Comparison of ENCODE assay signal across 8 mouse cellular contexts in the genomic region with DNA sequence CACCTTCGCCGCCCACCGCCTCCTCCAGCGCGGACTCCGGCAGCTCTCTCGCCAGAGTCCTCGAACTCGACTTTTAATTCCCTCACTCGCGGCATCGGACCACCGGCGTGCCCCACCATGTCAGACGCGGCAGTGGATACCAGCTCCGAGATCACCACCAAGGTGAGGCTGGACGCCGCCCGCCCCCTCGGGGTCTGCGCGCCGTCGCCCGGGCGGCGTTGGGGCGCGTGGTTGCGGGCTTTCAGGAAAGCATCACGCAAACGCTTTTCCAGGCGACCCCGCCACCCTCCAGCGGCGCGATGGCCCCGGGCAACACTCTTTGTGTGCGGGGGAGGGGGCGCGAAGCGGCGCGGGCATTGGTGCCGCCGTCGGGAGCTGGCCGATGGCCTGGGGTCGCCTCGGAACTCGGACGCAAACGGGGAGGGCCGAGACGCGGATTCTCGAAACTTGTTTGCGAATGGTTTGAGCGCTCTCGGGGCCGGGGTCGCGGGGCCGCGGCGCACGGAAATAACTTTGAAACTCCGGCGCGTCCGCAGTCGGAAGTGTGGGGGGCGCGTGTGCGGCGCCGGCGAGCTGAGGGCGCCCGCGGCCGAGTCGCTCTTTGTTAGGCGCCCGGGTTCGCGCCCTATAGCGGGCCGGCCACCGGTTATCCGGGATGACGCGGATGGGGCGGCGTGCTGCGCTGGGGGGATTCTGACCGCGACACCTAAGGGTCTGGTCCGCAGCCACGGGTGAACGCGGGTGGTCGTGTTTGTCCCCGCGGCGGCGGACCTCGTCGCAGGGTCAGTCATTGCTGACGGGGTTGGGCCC. TPM values are rescaled to one million over a fixed set of nuclear protein-coding genes. Genes with fewer than 3 reads are reported as not detected.
DNase-seq lines count a peak whose midpoint lies in the region; ATAC-seq and TF ChIP-seq lines count a peak whose summit lies in the region.

No protein-coding gene starts in this region.

- H3K9me3 ChIP-seq in heart, postnatal 0 days (replicated peaks; ENCODE audit: control insufficient read depth, low read length): no peaks in the 10 kb centered on the region
- H3K9me3 ChIP-seq in stomach, embryonic 16.5 days (replicated peaks; ENCODE audit: control insufficient read depth, low read length): no peaks in the 10 kb centered on the region

- no peak for TF ChIP-seq CTCF in heart, postnatal 0 days (IDR thresholded peaks at IDR 0.05; ENCODE audit: low read depth)

- no peaks in the 10 kb centered on the region for H3K27me3 ChIP-seq in heart, postnatal 0 days (ENCODE audit: control insufficient read depth, insufficient read depth, low read length)
- no peaks in the 10 kb centered on the region for H3K27me3 ChIP-seq in stomach, embryonic 16.5 days (ENCODE audit: control insufficient read depth, insufficient read depth, low read length)

- no peak for ATAC-seq in heart, postnatal 0 days (ENCODE audit: insufficient read depth, low read depth)
- no peak for ATAC-seq in stomach, embryonic 16.5 days (ENCODE audit: insufficient read depth, low FRiP score)

- H3K4me3 ChIP-seq in heart, postnatal 0 days (ENCODE audit: low read depth, low read length): peak overlapping the region; percentile 90
- H3K4me3 ChIP-seq in stomach, embryonic 16.5 days (replicated peaks; ENCODE audit: low read length): peak overlapping the region; percentile 93

- H3K27ac ChIP-seq in heart, postnatal 0 days (ENCODE audit: low read depth): peak overlapping the region; percentile 98
- H3K27ac ChIP-seq in stomach, embryonic 16.5 days (ENCODE audit: low read length): peak overlapping the region; percentile 95

- 0 out of 2 replicates have a peak, but pooled peaks have one; percentile 11 for TF ChIP-seq EP300 in heart, postnatal 0 days (IDR thresholded peaks at IDR 0.05; ENCODE audit: low read depth)

- peak overlapping the region; percentile 86 for H3K4me2 ChIP-seq in heart, postnatal 0 days (ENCODE audit: low read depth, low read length)
- peak overlapping the region; percentile 97 for H3K4me2 ChIP-seq in stomach, embryonic 16.5 days (ENCODE audit: low read depth, low read length)

- peak overlapping the region; percentile 99 for H3K9ac ChIP-seq in heart, postnatal 0 days (replicated peaks; ENCODE audit: low read depth, low read length)
- H3K9ac ChIP-seq in stomach, embryonic 16.5 days (ENCODE audit: low read length): peak overlapping the region; percentile 100

- H3K4me1 ChIP-seq in heart, postnatal 0 days (ENCODE audit: control insufficient read depth, insufficient read depth): peaks cover 14% of the 10 kb centered on the region
- peaks cover 40% of the 10 kb centered on the region for H3K4me1 ChIP-seq in stomach, embryonic 16.5 days (ENCODE audit: control insufficient read depth, insufficient read depth, low read length)

- under 1% methylated on average over 111 of the region's 111 CpGs for WGBS in heart, postnatal 0 days
- WGBS in stomach, embryonic 16.5 days: under 1% methylated on average over 106 of the region's 111 CpGs

- peak; percentile 47 for DNase-seq in right cerebral cortex, adult 18-20 months
- DNase-seq in right cerebral cortex, postnatal 36 days (ENCODE audit: low spot score in 2 of 2): no peak
- peak; percentile 59 for DNase-seq in embryo, embryonic 9.5 days (ENCODE audit: extremely low spot score)
- DNase-seq in heart, postnatal 0 days (ENCODE audit: low spot score): no peak
- peak; percentile 65 to 72 for DNase-seq in kidney, postnatal 4 days
- DNase-seq in mesoderm, embryonic 11.5 days (ENCODE audit: low read depth, low spot score): peak; percentile 37
- no peak for DNase-seq in frontal cortex, postnatal 36 days (ENCODE audit: low spot score in 2 of 2)

- peaks cover 22% of the 10 kb centered on the region for H3K36me3 ChIP-seq in heart, postnatal 0 days (replicated peaks; ENCODE audit: control insufficient read depth, insufficient read depth, low read length)
- no peaks in the 10 kb centered on the region for H3K36me3 ChIP-seq in stomach, embryonic 16.5 days (ENCODE audit: control insufficient read depth, insufficient read depth, low read length)

RNA-seq across cellular contexts. Expression of gene Ptma, which starts 0.5 kb away (rescaled TPM):
- total RNA-seq in heart, postnatal 0 days (2014; rRNA removed; ENCODE audit: low replicate concordance): 379 and 399 TPM in 2 replicates
- 597 and 614 TPM in 2 replicates for polyA plus RNA-seq in heart, postnatal 0 days (2015; fragmentation: Nextera tagmentation; extraction: Ambion mirVana)
- 1,914 and 2,170 TPM in 2 replicates for polyA plus RNA-seq in stomach, embryonic 16.5 days (2015; fragmentation: Nextera tagmentation; extraction: Ambion mirVana)

RNA-seq across cellular contexts. Expression of gene Pde6d, which starts 55.4 kb away (rescaled TPM):
- total RNA-seq in heart, postnatal 0 days (2014; rRNA removed; ENCODE audit: low replicate concordance): 19.8 and 25.0 TPM in 2 replicates
- 50.5 and 57.4 TPM in 2 replicates for polyA plus RNA-seq in heart, postnatal 0 days (2015; fragmentation: Nextera tagmentation; extraction: Ambion mirVana)
- polyA plus RNA-seq in stomach, embryonic 16.5 days (2015; fragmentation: Nextera tagmentation; extraction: Ambion mirVana): 32.8 and 42.9 TPM in 2 replicates

RNA-seq across cellular contexts. Expression of gene Cops7b, which starts 55.7 kb away (rescaled TPM):
- total RNA-seq in heart, postnatal 0 days (2014; rRNA removed; ENCODE audit: low replicate concordance): 16.0 and 20.7 TPM in 2 replicates
- 14.0 TPM in 2 replicates for polyA plus RNA-seq in heart, postnatal 0 days (2015; fragmentation: Nextera tagmentation; extraction: Ambion mirVana)
- 32.5 and 32.6 TPM in 2 replicates for polyA plus RNA-seq in stomach, embryonic 16.5 days (2015; fragmentation: Nextera tagmentation; extraction: Ambion mirVana)

Comparison
In these comparisons a context has a peak if more than half of its experiments do, and no peak if none do; other contexts are left out.
1. DNase-seq: peak in right cerebral cortex, adult 18-20 months (single experiment), embryo, embryonic 9.5 days (single experiment), kidney, postnatal 4 days (2 of 2) and mesoderm, embryonic 11.5 days (single experiment); none in right cerebral cortex, postnatal 36 days (0 of 2), heart, postnatal 0 days (single experiment) and frontal cortex, postnatal 36 days (0 of 2).